Mouse (Mus musculus): ENCODE data around the gene Tulp4.
A peak's percentile ranks its signal among the peaks of the same experiment; 100 is the strongest.

- TF ChIP-seq POLR2A (IDR thresholded peaks at IDR 0.05; ENCODE audit: control insufficient read depth, extremely low read depth, insufficient read depth, low read length, poor library complexity): peak; percentile 75
- TF ChIP-seq CTCF (IDR thresholded peaks at IDR 0.05; ENCODE audit: borderline replicate concordance, control insufficient read depth, extremely low read depth, insufficient read depth, low read length, poor library complexity): no peak
These were observed at the start of gene Tulp4 for GRCm38 (mm10) chr17:6106361-6107014.
